Mouse (Mus musculus) kidney, postnatal 0 days (tissue): ENCODE measurements around the gene Srpk3. TPM values are rescaled to one million over a fixed set of nuclear protein-coding genes. Genes with fewer than 3 reads are reported as not detected.
A peak's percentile ranks its signal among the peaks of the same experiment; 100 is the strongest.
"Not testable (repeated sequence)": the region's sequence is repeated elsewhere in the genome, so short reads cannot be mapped to it uniquely, and the experiment has no call there.

Experiments used
- ATAC-seq: fragments of 200-750 bp; cut with Nextera tagmentation; replicated peaks from 2 replicates; pipeline ENCODE4 v1.8.0; 2017; ENCODE audit warnings: low read depth, moderate number of reproducible peaks, moderate TSS enrichment, moderate library complexity; ENCODE audit not compliant: low FRiP score
- DNase-seq: peaks from one replicate; pipeline ENCODE4 v3.0.0-alpha.2; 2016; ENCODE audit warnings: low spot score
- H3K27ac ChIP-seq: fragments of 300-500 bp; sonication (generic); 2 replicates; pipeline ENCODE4 v1.5.1; 2014; ENCODE audit warnings: mild to moderate bottlenecking
- H3K27me3 ChIP-seq: fragments of 300-500 bp; sonication (generic); 2 replicates; pipeline ENCODE4 v1.6.1; 2014; ENCODE audit warnings: low read length, mixed read lengths; ENCODE audit not compliant: insufficient read depth
- H3K36me3 ChIP-seq: fragments of 300-500 bp; sonication (generic); 2 replicates; pipeline ENCODE4 v1.6.1; 2014; ENCODE audit warnings: low read length, mixed read lengths; ENCODE audit not compliant: insufficient read depth
- H3K4me1 ChIP-seq: fragments of 300-500 bp; sonication (generic); replicated peaks from 2 replicates; pipeline ENCODE4 v1.6.1; 2014; ENCODE audit warnings: antibody characterized with exemption, low read length, mixed read lengths; ENCODE audit not compliant: insufficient read depth
- H3K4me2 ChIP-seq: fragments of 300-500 bp; sonication (generic); 2 replicates; pipeline ENCODE4 v1.6.1; 2014; ENCODE audit warnings: mild to moderate bottlenecking, low read length, moderate library complexity, mixed read lengths
- H3K4me3 ChIP-seq: fragments of 300-500 bp; sonication (generic); replicated peaks from 2 replicates; pipeline ENCODE4 v1.5.1; 2014; ENCODE audit warnings: low read depth, low read length
- H3K9ac ChIP-seq: fragments of 300-500 bp; sonication (generic); 2 replicates; pipeline ENCODE4 v1.6.1; 2014; ENCODE audit warnings: low read depth, low read length
- H3K9me3 ChIP-seq: fragments of 300-500 bp; sonication (generic); replicated peaks from 2 replicates; pipeline ENCODE4 v1.6.1; 2016; ENCODE audit warnings: low read length, inconsistent platforms, mixed read lengths
- CTCF ChIP-seq: IDR thresholded peaks from 2 replicates; pipeline ENCODE4 v1.5.1; 2016; ENCODE audit warnings: antibody characterized with exemption, low read depth, mild to moderate bottlenecking, moderate library complexity
- WGBS: fragments of 180-500 bp; shearing (Covaris S2); extraction: QIAGEN DNeasy Blood & Tissue Kit; methylation state at CpG from one replicate; pipeline ENCODE4 v1.1.7; 2014; 5-methylcytosine and 5-hydroxymethylcytosine counted together
- polyA plus RNA-seq: library from polyadenylated mRNA; unstranded; fragments of >200 nt; fragmentation: Nextera tagmentation; extraction: Ambion mirVana; gene quantifications from 2 replicates; pipeline ENCODE4 v1.2.1, GENCODE M21; 2015

The Srpk3 gene
- polyA plus RNA-seq = 2.4 TPM in 2 replicates

DNA sequence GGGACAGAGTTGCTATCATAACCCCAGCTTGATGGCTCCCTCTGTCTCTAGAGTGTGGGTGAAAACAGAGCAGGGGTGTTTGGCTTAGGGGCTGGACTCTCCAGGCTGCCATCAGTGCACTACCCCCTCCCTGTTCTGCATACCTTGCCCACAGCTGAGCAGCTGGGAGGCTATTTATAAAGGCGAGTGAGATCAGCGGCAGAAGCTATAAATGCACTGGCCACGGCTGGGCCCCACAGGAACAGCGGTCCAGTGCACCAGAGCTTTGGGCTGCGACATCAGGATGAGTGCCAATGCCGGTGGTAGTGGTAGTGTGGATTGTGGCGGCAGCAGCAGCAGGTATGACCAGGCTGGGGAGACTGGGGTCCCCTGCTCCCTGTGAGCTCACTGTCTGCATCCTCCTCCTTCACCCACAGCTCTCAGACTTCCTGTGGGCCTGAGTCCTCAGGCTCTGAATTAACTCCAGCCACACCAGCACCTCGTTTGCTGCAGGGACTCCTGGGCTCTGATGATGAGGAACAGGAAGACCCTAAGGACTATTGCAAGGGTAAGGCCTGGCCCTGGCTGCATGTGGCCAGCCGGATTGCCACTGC is at the start of gene Srpk3:
TSS of gene Srpk3 (plus strand) at position 238 of the 593 bp plus-strand sequence.
- TF ChIP-seq CTCF = no peak
- Histone ChIP-seq H3K9ac (no peak within 1 kb of the TSS), H3K27me3 (no peaks in the 10 kb centered on the region), H3K4me2 (no peak within 1 kb of the TSS), H3K4me1 (no peaks in the 10 kb centered on the region), H3K27ac (0 out of 2 replicates have a peak within 1 kb of the TSS, but pooled peaks have one; percentile 28), H3K9me3 (no peaks in the 10 kb centered on the region), H3K36me3 (peaks cover 4% of the 10 kb centered on the region; the same call in 1 of the 2 replicates), H3K4me3 (no peak within 1 kb of the TSS)
- peak; percentile 50 for ATAC-seq
- 53% methylated on average over 9 of the region's 9 CpGs for WGBS
- peak; percentile 14 for DNase-seq

DNA sequence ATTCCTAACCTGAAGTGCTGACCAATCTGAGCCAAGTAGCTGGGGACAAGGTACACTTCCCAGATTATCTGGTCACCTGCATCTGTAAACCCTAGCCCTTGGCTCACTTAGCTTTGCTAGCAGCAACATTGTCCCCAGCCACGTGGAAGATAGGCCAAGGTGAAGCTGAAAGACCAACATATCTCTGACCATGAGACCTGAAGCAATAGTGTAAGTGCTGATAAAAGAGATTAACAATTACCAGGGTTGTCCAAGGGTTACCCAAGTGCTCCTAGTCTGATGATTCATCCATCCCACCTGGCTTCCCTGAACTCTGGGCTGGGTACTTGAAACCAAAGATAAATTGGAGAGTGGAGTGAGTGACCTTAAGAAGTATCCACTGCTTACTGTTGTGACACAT is 43.3 kb upstream of the Srpk3 start:
- H3K9ac ChIP-seq = no peak overlapping the region
- no peak for ATAC-seq

DNA sequence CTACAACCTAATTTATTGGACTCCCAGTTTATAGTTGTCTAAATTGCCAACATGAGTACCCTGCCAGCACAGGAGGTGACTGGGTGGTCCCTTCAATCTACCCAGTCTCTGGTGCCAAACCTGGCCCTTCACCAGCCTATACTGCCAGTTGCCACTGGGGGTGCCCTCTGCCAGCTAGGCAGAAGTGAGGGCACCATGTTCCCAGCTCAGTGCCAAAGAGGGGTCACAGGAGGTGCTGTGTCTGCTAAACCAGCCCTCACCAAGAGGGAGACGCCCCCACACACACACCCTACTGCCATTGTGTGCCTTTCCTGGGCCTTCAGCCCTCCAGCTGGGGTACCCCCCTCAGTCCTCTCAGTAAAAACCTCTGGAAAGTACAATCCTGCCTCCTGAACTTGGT is 36.0 kb upstream of the Srpk3 start:
- DNase-seq (no peak), ATAC-seq (no peak)
- no peak overlapping the region for H3K4me3 ChIP-seq
- H3K36me3 ChIP-seq = no peaks in the 10 kb centered on the region
- WGBS = 87% methylated on average over 1 of the region's 1 CpGs
- no peaks in the 10 kb centered on the region for H3K4me1 ChIP-seq
- TF ChIP-seq CTCF = peak; percentile 24; the same call in 1 of the 2 replicates
- no peaks in the 10 kb centered on the region for H3K9me3 ChIP-seq
- no peaks in the 10 kb centered on the region for H3K27me3 ChIP-seq
- H3K9ac ChIP-seq = no peak overlapping the region
- H3K27ac ChIP-seq = no peak overlapping the region
- no peak overlapping the region for H3K4me2 ChIP-seq

More for the DNA sequence above, 43.3 kb upstream of the Srpk3 start:
- WGBS = 41% methylated on average over 1 of the region's 1 CpGs
- H3K27me3 ChIP-seq = no peaks in the 10 kb centered on the region
- H3K9me3 ChIP-seq = no peaks in the 10 kb centered on the region
- H3K36me3 ChIP-seq = no peaks in the 10 kb centered on the region
- no peak for DNase-seq
- no peak for TF ChIP-seq CTCF
- no peak overlapping the region for H3K4me3 ChIP-seq
- H3K4me2 ChIP-seq = no peak overlapping the region
- H3K4me1 ChIP-seq = no peaks in the 10 kb centered on the region
- no peak overlapping the region for H3K27ac ChIP-seq

DNA sequence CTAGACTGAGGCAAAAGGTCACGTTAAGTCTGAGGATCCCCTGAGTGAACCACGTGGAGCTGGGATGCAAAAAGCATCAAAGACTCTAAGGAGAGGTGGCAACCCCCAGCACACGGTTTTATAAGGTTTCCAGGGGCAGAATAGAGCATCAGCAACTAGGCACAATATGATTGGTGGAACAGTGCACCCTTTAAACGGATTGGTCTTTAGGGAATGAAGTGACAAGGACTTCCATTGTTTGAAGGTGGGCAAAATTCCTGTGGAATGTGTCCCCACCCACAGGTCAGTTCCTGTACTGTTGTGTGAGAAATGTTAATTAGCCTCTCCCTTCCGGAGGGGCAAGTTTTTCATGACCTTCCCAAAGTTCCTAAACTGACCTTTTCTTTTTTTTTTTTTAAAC is 35.1 kb upstream of the Srpk3 start:
- Histone ChIP-seq H3K9me3 (no peaks in the 10 kb centered on the region), H3K9ac (no peak overlapping the region), H3K4me3 (no peak overlapping the region), H3K4me2 (no peak overlapping the region), H3K36me3 (no peaks in the 10 kb centered on the region), H3K27ac (no peak overlapping the region), H3K4me1 (no peaks in the 10 kb centered on the region), H3K27me3 (no peaks in the 10 kb centered on the region)
- DNase-seq (no peak), ATAC-seq (no peak)
- WGBS = 66% methylated on average over 5 of the region's 5 CpGs
- TF ChIP-seq CTCF = no peak

DNA sequence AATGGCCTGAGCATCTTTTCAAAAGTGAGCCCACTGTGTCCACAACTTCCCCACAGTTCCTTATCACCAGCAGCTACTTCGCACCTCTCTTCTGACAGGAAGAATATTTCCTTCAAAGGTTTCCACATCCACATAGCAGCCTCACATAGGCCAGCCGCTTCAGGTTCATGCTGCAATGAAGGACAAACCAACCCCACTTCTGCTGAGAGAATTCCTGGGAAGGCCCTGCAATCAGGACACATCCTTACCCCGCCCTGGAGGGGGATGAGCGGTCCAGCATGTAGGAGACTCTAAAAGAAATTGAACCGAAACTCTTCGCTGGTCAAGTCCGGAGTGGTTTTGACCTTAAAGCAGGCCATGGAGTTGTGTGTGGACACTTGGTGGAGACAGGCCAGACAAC is 34.4 kb upstream of the Srpk3 start:
- not testable (repeated sequence) for ATAC-seq, DNase-seq, H3K9ac ChIP-seq, H3K27ac ChIP-seq, H3K36me3 ChIP-seq, H3K27me3 ChIP-seq, H3K4me2 ChIP-seq, H3K9me3 ChIP-seq, H3K4me1 ChIP-seq, H3K4me3 ChIP-seq
- 88% methylated on average over 7 of the region's 7 CpGs for WGBS

DNA sequence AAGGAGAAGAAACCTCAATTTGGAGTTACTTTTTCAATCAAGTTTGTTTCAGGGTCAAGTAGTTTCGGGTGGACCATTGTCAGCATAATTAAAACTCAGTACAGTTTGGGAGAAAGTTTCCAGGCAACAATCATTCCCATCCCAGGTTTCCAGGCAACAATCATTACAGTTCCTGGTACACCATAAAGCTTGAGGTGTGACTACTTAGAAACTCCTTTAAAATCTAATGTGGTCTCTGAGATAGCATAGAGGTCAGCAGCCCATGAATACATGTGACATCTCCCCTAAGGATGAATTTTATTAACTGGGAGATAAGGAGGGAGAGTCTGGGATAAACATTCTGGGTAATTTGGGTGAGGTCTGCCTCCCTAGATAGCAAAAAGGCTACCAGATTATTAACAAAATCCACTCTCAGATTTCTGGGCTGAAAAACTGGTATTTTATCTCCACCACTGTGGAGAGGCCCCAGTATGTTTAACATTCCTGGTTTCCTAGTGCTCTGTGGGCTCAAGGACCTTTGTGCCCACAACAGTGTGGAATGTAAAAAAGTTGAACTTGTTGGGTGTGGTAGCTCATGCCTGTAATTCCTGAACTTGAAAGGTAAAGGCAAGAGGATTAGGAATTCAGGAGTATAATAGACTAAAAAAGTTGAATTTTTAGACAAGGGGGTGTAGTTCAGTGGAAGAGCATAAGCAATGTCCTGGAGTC is 29.3 kb upstream of the Srpk3 start:
- Histone ChIP-seq H3K9me3 (no peaks in the 10 kb centered on the region), H3K4me2 (no peak overlapping the region), H3K4me1 (no peaks in the 10 kb centered on the region), H3K36me3 (no peaks in the 10 kb centered on the region), H3K27ac (no peak overlapping the region), H3K27me3 (no peaks in the 10 kb centered on the region), H3K4me3 (no peak overlapping the region), H3K9ac (no peak overlapping the region)
- 81% methylated on average over 1 of the region's 1 CpGs for WGBS
- TF ChIP-seq CTCF = no peak
- no peak for ATAC-seq
- no peak for DNase-seq
